Mouse (Mus musculus) midbrain, embryonic 15.5 days (tissue): ENCODE results near the gene Olfr1491. TPM values are rescaled to one million over a fixed set of nuclear protein-coding genes. Genes with fewer than 3 reads are reported as not detected.

ENCODE experiments used
- ATAC-seq: fragments of 200-750 bp; cut with Nextera tagmentation; replicated peaks from 2 replicates; pipeline ENCODE4 v1.8.0; 2017; ENCODE audit warnings: moderate TSS enrichment
- H3K27ac ChIP-seq: fragments of 300-500 bp; sonication (generic); 2 replicates; pipeline ENCODE4 v1.5.1; 2015; ENCODE audit warnings: mild to moderate bottlenecking, inconsistent platforms
- H3K27me3 ChIP-seq: fragments of 300-500 bp; sonication (generic); replicated peaks from 2 replicates; pipeline ENCODE4 v1.6.1; 2015; ENCODE audit warnings: inconsistent platforms
- H3K36me3 ChIP-seq: fragments of 300-500 bp; sonication (generic); replicated peaks from 2 replicates; pipeline ENCODE4 v1.6.1; 2015; ENCODE audit warnings: inconsistent platforms
- H3K4me1 ChIP-seq: fragments of 300-500 bp; sonication (generic); 2 replicates; pipeline ENCODE4 v1.6.1; 2015; ENCODE audit warnings: inconsistent platforms
- H3K4me2 ChIP-seq: fragments of 300-500 bp; sonication (generic); 2 replicates; pipeline ENCODE4 v1.6.1; 2015; ENCODE audit warnings: inconsistent platforms, mild to moderate bottlenecking, moderate library complexity
- H3K4me3 ChIP-seq: fragments of 300-500 bp; sonication (generic); 2 replicates; pipeline ENCODE4 v1.5.1; 2015; ENCODE audit warnings: mild to moderate bottlenecking, inconsistent platforms
- H3K9ac ChIP-seq: fragments of 300-500 bp; sonication (generic); 2 replicates; pipeline ENCODE4 v1.6.1; 2015; ENCODE audit warnings: mild to moderate bottlenecking, inconsistent platforms
- H3K9me3 ChIP-seq: fragments of 300-500 bp; sonication (generic); 2 replicates; pipeline ENCODE4 v1.6.1; 2016; ENCODE audit warnings: inconsistent platforms
- WGBS: fragments of 180-500 bp; shearing (Covaris S2); methylation state at CpG from one replicate; pipeline ENCODE4 v1.1.7; 2015; ENCODE audit warnings: mixed read lengths; 5-methylcytosine and 5-hydroxymethylcytosine counted together
- polyA plus RNA-seq: library from polyadenylated mRNA; unstranded; fragments of >200 nt; fragmentation: Nextera tagmentation; extraction: Ambion mirVana; gene quantifications from 2 replicates; pipeline ENCODE4 v1.2.1, GENCODE M21; 2015

Gene Olfr1491
- not detected in 2 replicates for polyA plus RNA-seq

DNA sequence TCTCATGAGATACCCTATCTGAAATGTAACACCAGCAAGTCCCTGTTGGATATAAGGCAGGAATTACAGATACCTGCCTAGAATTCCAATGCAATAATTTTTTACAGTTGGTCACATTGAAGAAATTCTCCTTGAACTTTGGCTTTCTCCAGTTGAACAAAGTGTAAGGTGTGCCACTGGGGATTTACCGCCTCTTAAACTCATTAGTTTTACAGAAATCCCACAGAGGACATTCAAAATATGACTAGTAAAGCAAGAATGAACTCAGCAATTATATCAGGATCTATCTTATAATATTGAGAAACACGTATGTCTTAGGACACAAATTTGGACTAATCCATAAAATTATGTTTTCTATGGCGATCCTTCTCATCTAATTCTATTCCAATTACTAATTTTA lies at the start of gene Olfr1491:
Gene Olfr1491 (plus strand): TSS at position 301 of the 400 bp plus-strand sequence.
- Histone ChIP-seq H3K9me3 (no peaks in the 10 kb centered on the region), H3K9ac (no peak within 1 kb of the TSS), H3K4me1 (no peaks in the 10 kb centered on the region), H3K36me3 (no peaks in the 10 kb centered on the region), H3K27me3 (no peaks in the 10 kb centered on the region), H3K4me3 (no peak within 1 kb of the TSS), H3K4me2 (no peak within 1 kb of the TSS), H3K27ac (no peak within 1 kb of the TSS)
- 72% methylated on average over 3 of the region's 3 CpGs for WGBS
- ATAC-seq, result no peak

GRCm38 (mm10) chr19:13650791-13651190 lies 46.3 kb upstream of the Olfr1491 start, which contains the start of gene Olfr1490:
Gene Olfr1490 (plus strand): TSS chr19:13651091.
- Histone ChIP-seq H3K4me1 (no peaks in the 10 kb centered on the region), H3K4me2 (no peak within 1 kb of the TSS), H3K4me3 (no peak within 1 kb of the TSS), H3K9ac (no peak within 1 kb of the TSS), H3K27ac (no peak within 1 kb of the TSS), H3K27me3 (no peaks in the 10 kb centered on the region), H3K9me3 (no peaks in the 10 kb centered on the region), H3K36me3 (no peaks in the 10 kb centered on the region)
- 58% methylated on average over 1 of the region's 1 CpGs for WGBS
- ATAC-seq, result no peak

DNA sequence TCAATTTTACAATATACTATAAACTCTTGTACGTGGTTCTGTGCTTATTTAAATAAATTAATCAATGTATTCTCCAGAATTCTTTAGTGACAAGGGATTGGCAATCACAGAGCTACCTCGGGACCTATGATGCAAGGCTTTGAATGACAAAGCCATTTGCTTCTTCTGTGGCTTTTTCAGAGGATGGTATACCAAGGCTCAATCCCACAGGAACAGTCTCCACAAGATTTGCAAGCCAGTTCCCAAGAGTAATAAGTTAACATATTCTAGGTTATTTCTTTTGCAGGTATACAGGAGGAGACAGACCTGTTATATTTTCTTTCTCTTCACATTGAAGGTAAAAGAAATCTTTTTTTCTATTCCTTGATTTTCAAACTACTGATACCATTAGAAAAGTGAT lies 25.9 kb downstream of the Olfr1491 start, which contains the start of gene Olfr1493-ps1:
Gene Olfr1493-ps1 (plus strand): TSS at position 301 of the 400 bp plus-strand sequence.
- 62% methylated on average over 2 of the region's 2 CpGs for WGBS
- Histone ChIP-seq H3K27ac (no peak within 1 kb of the TSS), H3K9me3 (no peaks in the 10 kb centered on the region), H3K4me1 (no peaks in the 10 kb centered on the region), H3K27me3 (no peaks in the 10 kb centered on the region), H3K36me3 (no peaks in the 10 kb centered on the region), H3K9ac (no peak within 1 kb of the TSS), H3K4me3 (no peak within 1 kb of the TSS), H3K4me2 (no peak within 1 kb of the TSS)
- no peak for ATAC-seq

- no peak for ATAC-seq
- H3K9me3 ChIP-seq, result no peaks in the 10 kb centered on the region; the same call in 1 of the 2 replicates
- H3K4me2 ChIP-seq, result no peak within 1 kb of the TSS
- H3K4me1 ChIP-seq, result no peaks in the 10 kb centered on the region
- 92% methylated on average over 4 of the region's 4 CpGs for WGBS
- no peaks in the 10 kb centered on the region for H3K27me3 ChIP-seq
- H3K36me3 ChIP-seq, result no peaks in the 10 kb centered on the region
- H3K4me3 ChIP-seq, result no peak within 1 kb of the TSS
- H3K9ac ChIP-seq, result no peak within 1 kb of the TSS
- no peak within 1 kb of the TSS for H3K27ac ChIP-seq
Measured at GRCm38 (mm10) chr19:13739428-13739827, 42.4 kb downstream of the Olfr1491 start, which contains the start of gene Olfr1494. Gene Olfr1494 (plus strand): TSS chr19:13739728.

DNA sequence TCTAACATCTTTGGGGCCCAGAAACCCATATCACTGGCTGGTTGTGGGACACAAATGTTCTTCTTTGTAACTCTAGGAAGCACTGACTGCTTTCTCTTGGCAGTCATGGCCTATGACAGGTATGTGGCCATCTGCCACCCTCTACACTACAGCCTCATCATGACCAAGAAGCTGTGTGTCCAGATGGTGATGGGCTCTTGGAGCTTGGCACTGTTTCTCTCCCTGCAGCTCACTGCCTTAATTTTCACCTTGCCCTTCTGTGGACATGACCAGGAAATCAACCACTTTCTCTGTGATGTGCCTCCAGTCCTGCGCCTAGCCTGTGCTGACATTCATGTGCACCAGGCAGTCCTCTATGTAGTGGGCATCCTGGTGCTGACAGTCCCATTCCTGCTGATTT lies 52.3 kb downstream of the Olfr1491 start:
- Histone ChIP-seq H3K4me1 (no peaks in the 10 kb centered on the region), H3K9ac (no peak overlapping the region), H3K4me3 (no peak overlapping the region), H3K27me3 (no peaks in the 10 kb centered on the region), H3K4me2 (no peak overlapping the region), H3K9me3 (no peaks in the 10 kb centered on the region), H3K36me3 (no peaks in the 10 kb centered on the region), H3K27ac (no peak overlapping the region)
- WGBS, result 83% methylated on average over 1 of the region's 1 CpGs
- ATAC-seq, result no peak

Other genes with a start within 250 kb of the Olfr1491 start
- not detected in 2 replicates for gene Olfr1472, start 241.2 kb upstream of the Olfr1491 start, polyA plus RNA-seq
- not detected in 2 replicates for gene Olfr1474, start 227.7 kb upstream of the Olfr1491 start, polyA plus RNA-seq
- gene Olfr1475, start 217.1 kb upstream of the Olfr1491 start, polyA plus RNA-seq, result not detected in 2 replicates
- gene Olfr1477, start 196.7 kb upstream of the Olfr1491 start, polyA plus RNA-seq, result not detected in 2 replicates
- gene Olfr1480, start 169.4 kb upstream of the Olfr1491 start, polyA plus RNA-seq, result not detected in 2 replicates
- not detected in 2 replicates for gene Olfr1484, start 113.8 kb upstream of the Olfr1491 start, polyA plus RNA-seq
- gene Olfr1487, start 79.9 kb upstream of the Olfr1491 start, polyA plus RNA-seq, result not detected in 2 replicates
- gene Olfr1489, start 65.6 kb upstream of the Olfr1491 start, polyA plus RNA-seq, result not detected in 2 replicates
- not detected in 2 replicates for gene Olfr1490, start 46.2 kb upstream of the Olfr1491 start, polyA plus RNA-seq
- gene Olfr1493-ps1, start 26.0 kb downstream of the Olfr1491 start, polyA plus RNA-seq, result not detected in 2 replicates
- not detected in 2 replicates for gene Olfr1494, start 42.5 kb downstream of the Olfr1491 start, polyA plus RNA-seq
- gene Olfr1495, start 67.3 kb downstream of the Olfr1491 start, polyA plus RNA-seq, result not detected in 2 replicates
- not detected in 2 replicates for gene Olfr1496, start 80.6 kb downstream of the Olfr1491 start, polyA plus RNA-seq
- not detected in 2 replicates for gene Olfr1497, start 100.9 kb downstream of the Olfr1491 start, polyA plus RNA-seq
- not detected in 2 replicates for gene Olfr1499, start 122.2 kb downstream of the Olfr1491 start, polyA plus RNA-seq
- gene Olfr1500, start 133.2 kb downstream of the Olfr1491 start, polyA plus RNA-seq, result not detected in 2 replicates
- not detected in 2 replicates for gene Olfr1501, start 153.4 kb downstream of the Olfr1491 start, polyA plus RNA-seq
- not detected in 2 replicates for gene Olfr1502, start 164.5 kb downstream of the Olfr1491 start, polyA plus RNA-seq
- not detected in 2 replicates for gene Olfr1504, start 200.7 kb downstream of the Olfr1491 start, polyA plus RNA-seq
- not detected in 2 replicates for gene Olfr1505, start 216.3 kb downstream of the Olfr1491 start, polyA plus RNA-seq